Mouse (Mus musculus) heart, adult 9 months (tissue): ENCODE results near the gene Nes.

Source experiments
- DNase-seq, 2 experiments: peaks; one replicate each; pipeline ENCODE4 v3.0.0; 2022; ENCODE audit warnings: low spot score in 2 of 2

The Nes gene

DNA sequence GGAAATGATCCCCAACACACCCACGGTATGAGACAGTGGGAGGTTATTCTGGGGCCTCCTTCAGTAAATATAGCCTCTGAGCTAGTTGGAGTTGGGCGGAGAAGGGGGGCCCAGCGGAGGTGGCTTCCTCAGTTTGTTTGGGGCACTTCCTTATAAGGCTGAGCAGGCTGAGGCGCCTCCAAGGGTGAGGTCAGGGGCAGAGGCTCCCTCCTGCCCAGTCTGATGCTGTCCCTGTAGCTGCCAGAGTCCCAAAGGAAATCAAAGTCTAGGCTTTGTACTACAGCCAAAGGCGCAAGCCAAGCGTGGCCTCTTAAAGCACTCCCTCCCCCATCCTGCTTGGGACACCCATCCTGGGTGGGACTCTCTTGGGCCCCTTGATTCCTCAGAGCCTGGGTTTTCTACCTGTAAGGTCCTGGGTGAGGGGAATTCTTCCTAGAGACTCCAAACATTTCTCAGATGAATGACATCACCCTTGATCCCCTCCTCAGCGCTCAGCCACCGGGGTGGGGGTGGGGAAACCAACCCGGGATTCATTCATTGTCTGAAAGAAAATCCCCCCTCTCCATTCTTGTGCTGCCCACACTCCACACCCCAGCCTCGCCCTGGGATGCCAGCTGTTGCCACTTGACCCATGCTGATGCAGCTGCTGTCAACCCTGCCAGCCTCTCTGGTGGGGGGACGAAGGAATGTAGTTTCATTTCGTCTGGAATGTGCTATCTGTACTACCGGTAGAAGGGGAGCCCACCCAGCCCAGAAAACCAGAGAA is 12.1 kb downstream of the Nes start:
- DNase-seq, result peak; percentile 79 to 89

DNA sequence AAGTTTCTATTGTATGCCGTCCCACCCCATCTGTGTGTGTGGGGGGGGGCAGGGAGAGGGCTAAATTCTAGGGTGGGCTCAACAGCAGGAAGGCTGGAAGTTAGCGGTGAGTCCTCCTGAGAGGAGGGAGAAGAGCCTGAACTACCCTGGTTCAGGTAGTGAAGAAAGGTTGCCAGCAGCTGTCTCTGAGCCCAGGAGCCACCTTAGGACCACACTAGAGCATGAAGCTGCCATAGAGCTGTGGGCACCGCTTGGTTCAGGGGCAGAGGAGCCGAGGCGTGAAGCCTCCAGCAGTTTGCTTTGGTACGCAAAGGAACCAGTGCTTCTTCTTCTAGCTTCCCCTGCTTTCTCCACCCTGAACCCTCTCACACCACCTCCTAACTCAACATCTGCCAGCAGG is 12.7 kb downstream of the Nes start:
- no peak for DNase-seq

DNA sequence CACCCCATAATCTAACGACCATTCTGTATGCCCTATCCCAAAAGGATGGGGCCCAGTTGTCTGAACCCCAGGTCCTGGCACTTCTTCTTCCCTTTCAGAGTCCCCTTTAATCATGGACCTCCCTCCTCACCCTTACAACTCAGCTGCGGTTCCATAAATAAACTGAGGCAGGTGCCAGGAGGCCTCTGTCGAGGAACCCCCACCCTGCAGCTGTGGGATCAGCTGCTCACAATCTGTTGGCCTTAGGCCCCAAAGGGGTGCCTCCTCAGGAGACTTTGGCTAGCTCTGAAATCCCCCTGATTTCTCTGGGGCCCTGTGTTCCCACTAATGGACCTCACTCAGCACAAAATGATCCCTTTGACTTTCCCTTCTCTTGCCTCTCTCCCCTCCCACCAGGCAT is 13.2 kb downstream of the Nes start:
- no peak for DNase-seq

DNA sequence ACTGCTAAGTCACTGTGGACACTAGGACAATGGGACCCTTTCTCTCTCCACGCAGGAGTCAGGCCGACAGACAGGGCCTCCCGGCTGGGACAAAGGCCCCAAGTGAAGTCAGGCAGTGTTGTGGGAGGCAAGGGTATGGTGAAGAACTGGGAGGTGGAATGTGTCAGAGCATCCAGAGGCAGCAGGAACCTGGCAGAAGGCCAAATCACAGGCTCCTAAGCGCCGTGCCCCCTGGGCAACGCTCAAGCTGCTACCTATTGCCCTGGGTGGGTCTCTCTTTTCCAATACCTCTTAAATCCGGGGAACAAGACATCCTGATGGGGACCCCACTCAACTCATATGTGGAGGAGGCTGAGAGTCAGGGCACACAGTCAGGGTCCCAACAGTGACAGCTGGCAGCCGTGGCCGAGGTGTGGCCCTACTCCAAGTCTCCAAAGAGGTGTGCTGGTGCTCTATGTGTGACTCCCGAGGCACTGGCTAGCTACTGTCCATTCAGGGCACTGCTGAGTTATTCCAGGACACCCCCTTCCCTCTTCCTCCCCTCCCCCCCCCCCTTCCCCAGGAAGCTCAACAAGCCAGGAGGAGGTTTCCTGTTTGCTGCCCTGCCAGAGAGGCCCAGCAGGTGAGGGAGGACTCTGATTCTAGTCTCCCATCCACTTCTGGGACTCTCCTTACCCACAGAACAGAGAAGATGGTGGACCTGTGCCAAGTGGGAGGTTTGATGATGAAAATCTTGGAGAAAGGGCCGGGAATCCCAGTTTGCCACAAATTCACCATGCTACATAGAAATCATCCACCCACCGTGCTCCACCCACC is 14.8 kb downstream of the Nes start:
- DNase-seq, result peak in 1 of 2 experiments; percentile 30

DNA sequence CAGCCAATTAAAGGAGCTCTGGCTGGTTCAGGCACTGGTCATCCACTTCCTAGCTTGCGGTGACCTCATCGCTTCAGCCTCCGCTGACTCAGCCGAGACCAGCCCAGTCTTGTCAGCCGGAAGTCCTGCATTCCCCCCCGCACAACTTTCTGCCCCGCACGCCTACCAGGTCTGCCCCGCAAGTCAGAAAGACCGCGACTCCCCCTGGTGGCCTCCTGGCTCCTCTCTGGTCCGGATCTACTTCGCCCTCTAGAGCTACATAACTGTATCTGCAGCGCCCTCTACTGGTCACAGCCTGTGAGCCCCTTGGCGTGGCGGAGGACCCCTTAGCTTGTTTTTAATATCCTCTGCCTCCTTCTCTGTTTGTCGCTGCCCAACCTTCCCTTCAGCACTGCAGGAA is 16.0 kb downstream of the Nes start:
- DNase-seq, result peak; percentile 90 to 94

DNA sequence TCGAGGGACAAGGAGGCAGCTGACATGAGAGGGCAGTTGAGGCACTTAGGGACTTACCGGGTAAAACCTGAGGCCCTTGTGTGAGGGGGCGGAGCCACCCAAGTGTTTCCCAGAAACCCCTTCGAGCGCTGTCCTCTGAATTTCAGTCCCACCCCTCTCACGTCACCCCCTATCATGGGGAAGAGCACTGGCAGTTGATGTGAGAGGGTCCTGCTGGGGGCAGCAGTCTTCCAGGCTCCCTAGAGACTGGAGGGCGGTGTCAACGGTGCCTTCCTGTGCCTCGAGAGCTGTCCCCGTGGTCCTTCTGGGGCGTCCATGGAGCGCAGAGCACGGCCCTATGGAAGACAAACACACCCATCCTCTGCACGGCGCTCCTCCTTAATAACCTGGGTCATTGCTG is 16.8 kb downstream of the Nes start:
- no peak for DNase-seq

DNA sequence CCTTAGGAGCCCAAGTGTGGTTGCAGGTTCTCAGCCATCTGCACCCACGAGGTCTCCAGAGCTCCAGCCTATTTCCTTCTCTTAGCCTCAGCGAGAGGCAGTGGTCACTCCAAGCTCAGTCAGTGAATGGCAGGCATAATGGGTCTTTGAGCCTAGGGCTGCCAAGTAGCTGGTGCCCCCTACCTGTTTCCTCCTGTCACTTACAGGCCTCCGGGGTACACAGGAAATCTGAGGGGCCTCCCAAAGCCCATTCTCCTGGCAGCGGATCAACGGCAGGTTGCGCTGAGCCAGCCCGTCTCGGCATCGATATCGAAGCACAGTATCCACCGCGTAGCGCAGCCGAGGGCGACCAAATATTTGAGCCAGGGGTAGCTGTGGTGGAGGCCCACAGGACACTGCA is 17.2 kb downstream of the Nes start:
- DNase-seq, result no peak

DNA sequence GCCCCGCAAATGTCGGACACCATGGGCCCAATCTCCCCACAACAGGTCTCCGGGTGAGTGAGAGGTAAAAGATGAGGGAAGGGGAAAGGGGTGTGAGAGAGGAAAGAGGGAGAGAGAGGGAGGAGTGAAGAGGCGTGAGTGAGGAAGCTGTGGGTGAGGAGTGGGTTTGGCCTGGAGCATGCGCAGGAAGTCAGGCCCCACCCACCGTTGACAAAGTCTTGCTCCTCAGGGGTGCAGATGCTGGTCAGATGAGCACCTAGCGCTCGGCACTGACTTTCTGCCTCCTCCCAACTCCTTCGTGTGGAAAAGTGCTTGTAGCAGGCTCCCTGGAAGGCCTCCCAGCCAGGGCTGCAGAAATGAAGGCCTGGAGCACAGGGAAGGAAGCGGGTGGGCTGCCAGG is 19.1 kb downstream of the Nes start:
- DNase-seq, result no peak

DNA sequence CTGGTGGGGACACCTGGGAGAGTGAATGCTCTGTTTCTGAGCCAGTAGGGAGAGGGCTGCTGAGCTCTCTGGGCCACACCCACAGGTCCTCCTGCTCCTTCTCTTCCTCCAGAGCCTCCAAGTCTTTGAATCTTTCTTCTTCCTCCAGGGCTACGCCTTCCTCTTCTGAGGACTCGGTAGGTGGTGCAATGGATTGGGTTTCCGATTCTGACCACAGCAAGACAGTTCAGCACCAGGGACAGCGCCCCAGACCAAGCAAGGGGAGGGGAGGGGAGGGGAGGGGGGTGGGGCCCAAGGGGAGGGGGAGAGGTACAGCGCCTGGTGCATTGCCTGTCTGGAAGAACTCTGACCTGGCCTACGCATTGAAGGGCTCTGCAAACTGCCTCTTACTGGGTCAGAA is 22.6 kb downstream of the Nes start:
- no peak for DNase-seq

DNA sequence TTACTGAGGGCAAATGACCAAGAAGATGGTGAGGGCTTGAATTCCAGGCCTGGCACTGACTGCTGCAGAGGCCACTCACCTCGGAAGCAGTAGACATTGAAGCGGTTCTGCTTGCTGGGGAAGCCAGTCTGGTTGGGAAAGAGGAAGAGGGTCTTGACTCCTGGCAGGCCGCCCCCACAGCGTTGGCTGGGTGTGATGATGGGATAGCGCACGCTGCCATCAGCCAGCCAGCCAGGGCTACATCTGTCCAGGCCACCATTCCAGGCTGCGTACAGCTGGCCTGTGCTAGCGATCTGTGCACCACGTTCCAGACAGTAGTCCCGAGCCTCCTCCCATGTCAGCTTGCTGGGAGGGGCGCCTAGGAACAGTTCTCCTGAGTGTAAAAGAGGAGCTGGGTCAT is 24.5 kb downstream of the Nes start:
- DNase-seq, result no peak

DNA sequence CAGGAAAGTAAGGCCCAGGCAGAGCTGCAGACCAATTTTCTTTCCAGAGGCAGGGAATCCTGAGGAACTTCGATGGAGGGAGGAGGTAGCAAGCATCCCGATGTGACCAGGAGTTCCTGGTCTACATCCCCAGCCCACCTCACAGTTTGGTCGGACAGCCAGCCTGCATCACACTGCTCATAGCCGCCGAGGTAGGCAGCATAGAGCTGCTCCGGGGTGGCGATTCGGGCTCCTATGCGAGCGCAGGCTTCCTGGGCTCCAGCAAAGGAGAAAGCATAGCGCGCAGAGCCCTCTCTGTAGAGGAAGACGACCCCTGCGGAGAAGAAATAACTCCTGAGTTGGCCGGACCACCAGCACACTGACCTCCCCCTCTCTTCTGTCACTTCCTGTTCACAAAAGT is 25.5 kb downstream of the Nes start:
- DNase-seq, result no peak

DNA sequence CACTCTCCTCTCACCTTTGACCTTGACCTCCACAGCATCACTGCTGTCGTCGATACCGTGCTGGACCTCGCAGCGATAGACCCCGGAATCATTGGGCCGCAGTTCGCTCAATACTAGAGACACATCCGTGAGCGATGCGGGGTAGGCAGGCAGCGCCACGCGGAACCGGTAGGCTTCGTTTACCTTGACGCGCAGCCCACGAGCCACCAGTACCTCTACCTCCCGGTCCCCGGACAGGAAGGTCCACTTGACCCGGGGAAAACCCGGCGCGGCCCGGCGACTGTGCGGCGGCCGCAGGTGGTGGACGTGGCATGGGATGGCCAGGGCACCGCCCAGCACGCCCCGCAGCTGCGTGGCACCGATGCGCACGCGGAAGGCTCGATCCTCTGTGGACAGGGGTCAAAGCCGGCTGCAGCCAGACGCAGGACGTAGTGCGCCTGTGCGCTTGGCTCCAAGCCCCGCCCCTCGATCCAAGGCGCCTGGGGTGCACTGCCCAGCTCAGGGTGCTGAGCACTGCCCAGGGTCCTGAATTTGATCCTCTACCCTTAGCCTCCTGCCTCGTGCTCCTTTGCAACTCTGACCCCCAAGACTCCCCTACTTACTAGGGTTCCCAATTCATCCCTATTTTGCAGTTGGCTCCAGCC is 26.2 kb downstream of the Nes start:
- no peak for DNase-seq

DNA sequence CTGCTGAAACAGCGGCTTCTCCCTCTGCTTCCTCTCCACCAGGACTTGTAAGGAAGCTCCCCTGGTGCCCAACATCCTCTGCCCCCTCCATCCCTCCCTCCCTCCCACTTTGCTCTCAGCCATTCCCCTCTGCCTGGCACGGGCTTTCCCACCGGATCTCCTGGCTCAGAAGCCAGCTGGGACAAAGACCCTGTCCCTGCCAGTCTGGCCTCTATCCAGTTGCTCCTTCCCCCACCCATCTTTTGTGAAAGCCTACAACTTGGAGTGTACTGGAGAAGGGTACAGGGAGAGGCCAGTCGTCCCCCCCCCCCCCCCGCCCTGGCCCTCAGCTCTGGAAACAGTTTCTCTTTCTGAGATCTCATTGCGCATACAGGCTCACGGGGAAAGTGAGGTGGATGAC is 27.9 kb downstream of the Nes start:
- DNase-seq, result no peak

DNA sequence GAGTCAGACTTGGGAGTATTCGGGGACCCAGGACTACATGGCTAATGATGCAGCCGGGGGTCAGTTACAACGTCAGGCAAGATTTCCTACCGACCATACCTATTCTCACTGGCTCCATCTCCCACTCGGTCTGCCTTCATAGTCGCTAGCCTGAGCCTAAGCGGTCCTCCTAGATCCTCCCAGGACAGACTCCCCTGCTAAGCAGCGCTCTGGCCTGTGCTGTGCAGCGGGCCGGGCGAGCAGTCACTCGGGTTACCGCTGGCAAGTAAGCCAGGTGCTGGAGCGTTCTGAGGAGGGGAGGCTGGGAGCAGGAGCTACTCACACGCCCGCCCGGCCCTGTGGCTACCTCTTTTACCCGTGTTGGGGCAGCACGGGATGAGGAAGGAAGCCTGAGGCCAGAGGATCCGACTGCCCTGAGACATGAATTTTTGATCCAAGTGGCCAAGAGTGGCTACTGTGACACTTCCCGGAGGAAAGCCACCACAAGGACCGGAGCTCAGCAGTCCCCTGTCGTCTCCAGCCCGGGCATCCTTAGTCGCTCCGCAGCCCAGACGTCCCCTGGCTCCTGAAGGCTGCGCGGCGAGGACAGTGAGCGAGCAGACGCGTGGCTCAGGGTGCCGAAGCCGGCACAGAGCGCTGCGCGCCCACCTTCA is 28.5 kb downstream of the Nes start:
- DNase-seq, result no peak

DNA sequence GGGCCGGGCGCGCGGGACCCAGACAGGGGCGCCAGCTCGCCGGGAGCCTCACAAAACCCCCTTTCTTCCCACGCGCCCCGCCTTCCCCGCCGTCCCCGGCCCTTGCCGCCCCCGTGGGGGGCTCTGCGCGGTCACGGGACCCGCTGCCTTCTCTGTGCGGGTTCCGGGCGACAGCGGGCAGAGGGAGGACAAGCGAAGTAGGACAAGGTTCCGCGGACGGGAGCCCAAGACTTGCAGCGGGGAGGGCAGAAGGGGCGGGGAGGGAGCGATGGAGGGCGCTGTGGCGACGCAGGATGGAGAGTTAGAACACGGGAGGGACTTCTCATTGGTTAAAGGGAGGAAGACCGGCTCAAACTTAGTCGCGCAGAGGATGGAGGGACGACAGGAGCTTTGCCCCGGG is 29.3 kb downstream of the Nes start, which contains the start of gene Bcan:
Bcan (minus strand) TSS at position 50 of the 400 bp plus-strand sequence.
- DNase-seq, result no peak

DNA sequence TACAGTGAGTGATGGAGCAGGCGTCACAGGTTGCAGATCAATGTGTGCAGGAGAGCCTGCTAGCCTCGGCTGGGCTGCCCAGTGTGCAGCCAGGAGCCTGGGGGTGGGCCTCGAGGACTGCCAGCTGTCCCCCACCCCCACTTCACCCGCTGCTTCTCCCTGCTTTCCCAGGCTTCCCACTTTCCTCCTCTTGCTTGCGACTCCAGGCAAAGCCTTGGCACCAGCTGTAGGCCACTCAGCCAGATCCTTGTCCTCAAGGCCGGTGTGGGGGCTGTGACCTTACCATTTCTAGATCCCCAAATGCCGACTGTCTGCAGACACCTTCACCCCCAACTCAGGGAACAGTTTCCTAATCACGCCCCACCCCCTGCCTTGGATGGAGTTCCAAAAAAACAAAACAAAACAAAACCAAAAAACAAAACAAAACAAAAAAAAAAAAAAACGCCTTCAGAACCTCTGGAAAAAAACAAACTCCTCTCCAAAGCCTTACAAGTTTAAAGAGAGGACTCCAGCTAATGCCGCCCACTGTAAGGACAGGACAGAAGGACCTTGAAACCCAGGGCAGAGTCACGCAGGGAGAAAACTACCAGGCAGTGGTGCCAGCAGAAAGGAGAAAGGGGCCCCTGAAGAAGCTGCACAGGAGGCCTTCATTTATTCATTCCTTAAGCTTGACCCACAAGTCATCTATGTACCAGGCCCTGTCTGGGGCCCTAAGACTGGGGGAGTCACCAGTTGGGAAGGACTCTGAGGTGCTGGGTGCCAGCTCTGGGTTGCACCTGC is 30.1 kb downstream of the Nes start:
- DNase-seq, result no peak

DNA sequence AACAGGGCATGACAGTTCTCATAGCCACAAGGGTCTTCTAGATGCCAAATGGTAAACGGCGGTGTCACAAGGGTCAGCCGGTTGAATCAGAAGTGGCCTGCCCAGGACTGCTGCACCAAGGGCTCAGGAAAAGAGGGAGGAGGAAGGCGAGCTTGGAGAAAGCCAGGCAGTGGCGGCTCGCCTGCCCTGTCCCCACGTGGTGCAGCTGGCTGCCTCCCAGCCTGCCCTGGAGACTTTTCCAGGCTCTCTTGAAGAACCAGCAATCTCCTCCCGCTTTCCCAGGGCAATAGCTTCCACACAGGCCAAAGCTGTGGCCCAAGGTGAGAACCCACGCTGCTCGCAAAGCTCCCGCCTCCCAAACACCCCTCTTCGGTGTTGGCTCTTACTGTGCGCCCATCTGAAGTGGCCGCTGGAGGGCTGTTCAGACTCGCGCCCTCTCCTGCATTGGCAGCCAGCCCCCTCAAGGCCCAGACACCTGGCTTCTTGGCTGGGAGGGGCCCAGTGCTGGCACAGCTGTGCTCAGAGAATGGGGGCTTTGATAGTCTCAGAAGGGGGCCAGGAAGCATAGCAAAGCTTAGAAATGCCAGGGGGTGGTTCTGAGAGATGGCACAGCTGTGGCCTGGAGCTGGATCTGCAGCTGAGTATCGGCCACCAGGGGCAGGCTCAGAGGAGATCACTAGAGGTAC is 31.6 kb downstream of the Nes start:
- no peak for DNase-seq

DNA sequence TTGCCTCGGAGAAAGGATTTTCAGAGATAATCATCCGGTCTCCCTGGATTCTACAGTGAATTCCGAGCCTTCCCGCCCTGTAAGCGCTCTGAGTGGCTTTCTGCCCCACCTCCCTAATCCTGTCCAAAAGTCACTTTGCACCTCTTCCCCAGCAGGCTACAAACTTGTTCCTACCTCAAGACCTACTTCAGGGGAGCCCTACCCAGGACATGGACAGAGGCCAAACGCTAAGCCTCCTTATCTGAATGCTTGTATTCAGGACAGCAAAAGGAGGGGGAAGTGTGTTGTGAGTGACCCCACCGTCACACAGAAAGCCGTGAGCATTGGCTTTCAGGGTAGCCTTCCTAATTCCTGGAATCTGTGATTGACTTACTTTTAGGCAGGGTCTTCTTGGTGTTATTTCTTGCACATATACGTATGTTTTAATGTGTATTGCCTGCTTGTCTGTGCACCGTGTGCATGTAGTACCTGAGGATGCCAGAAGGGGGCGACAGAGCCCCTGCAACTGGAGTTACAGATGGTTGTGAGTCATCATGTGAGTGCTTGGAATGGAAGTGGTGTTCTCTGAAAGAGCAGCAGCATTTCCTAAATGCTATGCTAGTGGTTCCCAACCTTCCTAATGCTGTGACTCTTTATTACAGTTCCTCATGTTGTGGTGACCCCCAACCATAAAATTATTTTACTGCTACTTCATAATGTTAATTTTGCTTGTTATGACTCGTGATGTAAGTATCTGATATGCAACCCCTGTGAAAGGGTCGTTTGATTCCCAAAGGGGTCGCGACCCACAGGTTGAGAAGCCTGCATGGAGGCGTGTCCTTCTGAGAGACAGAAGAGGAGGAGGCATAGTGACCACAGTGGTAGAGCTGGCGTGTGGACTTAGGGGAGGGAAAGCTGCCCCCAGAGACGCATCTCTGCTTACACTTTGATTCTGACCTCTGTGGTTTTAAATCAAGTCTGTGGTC is 35.2 kb downstream of the Nes start:
- DNase-seq, result no peak

DNA sequence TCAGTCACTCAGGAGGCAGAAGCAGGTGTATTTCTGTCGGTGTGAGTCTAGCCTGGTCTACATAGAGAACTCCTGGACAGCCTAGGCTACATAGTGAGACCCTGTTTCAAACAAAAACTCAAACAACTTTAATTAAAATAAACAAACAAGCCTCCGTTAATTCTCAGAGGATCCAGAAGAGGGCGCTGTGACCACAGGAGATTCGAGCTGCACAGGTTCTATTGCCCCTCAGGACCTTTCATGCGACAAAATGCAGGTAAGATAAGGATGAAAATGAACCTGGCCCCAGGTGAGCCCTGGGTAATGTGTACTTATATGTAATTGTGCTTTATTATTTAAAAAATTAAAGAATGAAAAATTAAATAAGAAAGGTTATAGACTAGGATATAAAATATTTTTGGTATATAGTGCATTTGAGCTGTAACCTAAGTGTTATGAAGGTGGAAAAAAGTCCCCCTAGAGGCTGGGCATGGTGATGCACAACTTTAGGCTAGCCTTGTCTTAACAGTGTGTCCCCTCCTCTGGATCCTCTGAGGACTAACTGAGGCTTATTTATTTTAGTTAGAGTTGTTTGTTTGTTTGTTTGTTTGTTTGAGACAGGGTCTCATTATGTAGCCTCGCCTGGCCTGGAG is 39.9 kb downstream of the Nes start:
- peak in 1 of 2 experiments; percentile 17 for DNase-seq
